Mouse (Mus musculus) liver, embryonic 11.5 days (tissue): Measurements from ENCODE around the gene Fkbp10. TPM values are rescaled to one million over a fixed set of nuclear protein-coding genes. Genes with fewer than 3 reads are reported as not detected.

Experiments
- ATAC-seq: fragments of 200-750 bp; cut with Nextera tagmentation; replicated peaks from 2 replicates; pipeline ENCODE4 v1.8.0; 2017; ENCODE audit warnings: moderate number of reproducible peaks, mild to moderate bottlenecking, moderate TSS enrichment, moderate library complexity; ENCODE audit not compliant: low FRiP score
- DNase-seq: peaks from one replicate; pipeline ENCODE4 v3.0.0-alpha.2; 2017; ENCODE audit warnings: low spot score
- H3K27ac ChIP-seq: fragments of 300-500 bp; sonication (generic); 2 replicates; pipeline ENCODE4 v1.5.1; 2014; ENCODE audit warnings: mild to moderate bottlenecking, low read depth, low read length, control low read depth
- H3K27me3 ChIP-seq: fragments of 300-500 bp; sonication (generic); replicated peaks from 2 replicates; pipeline ENCODE4 v1.6.1; 2014; ENCODE audit warnings: low read length, mixed read lengths; ENCODE audit not compliant: control insufficient read depth, insufficient read depth
- H3K36me3 ChIP-seq: fragments of 300-500 bp; sonication (generic); 2 replicates; pipeline ENCODE4 v1.6.1; 2014; ENCODE audit warnings: mild to moderate bottlenecking, low read length, moderate library complexity, mixed read lengths; ENCODE audit not compliant: control insufficient read depth, insufficient read depth
- H3K4me1 ChIP-seq: fragments of 300-500 bp; sonication (generic); replicated peaks from 2 replicates; pipeline ENCODE4 v1.6.1; 2014; ENCODE audit warnings: low read length, mixed read lengths; ENCODE audit not compliant: control insufficient read depth, insufficient read depth
- H3K4me2 ChIP-seq: fragments of 300-500 bp; sonication (generic); 2 replicates; pipeline ENCODE4 v1.6.1; 2014; ENCODE audit warnings: mild to moderate bottlenecking, control low read depth, moderate library complexity
- H3K4me3 ChIP-seq: fragments of 300-500 bp; sonication (generic); 2 replicates; pipeline ENCODE4 v1.5.1; 2014; ENCODE audit warnings: low read depth, low read length, control low read depth
- H3K9ac ChIP-seq: fragments of 300-500 bp; sonication (generic); 2 replicates; pipeline ENCODE4 v1.6.1; 2014; ENCODE audit warnings: low read depth, low read length, control low read depth
- H3K9me3 ChIP-seq: fragments of 300-500 bp; sonication (generic); 2 replicates; pipeline ENCODE4 v1.6.1; 2016; ENCODE audit warnings: low read length, inconsistent platforms, mixed read lengths; ENCODE audit not compliant: control insufficient read depth
- WGBS: fragments of 180-500 bp; shearing (Covaris S2); extraction: QIAGEN DNeasy Blood & Tissue Kit; methylation state at CpG from one replicate; pipeline ENCODE4 v1.1.7; 2014; 5-methylcytosine and 5-hydroxymethylcytosine counted together
- polyA plus RNA-seq: library from polyadenylated mRNA; unstranded; fragments of >200 nt; fragmentation: Nextera tagmentation; extraction: Ambion mirVana; gene quantifications from 2 replicates; pipeline ENCODE4 v1.2.1, GENCODE M21; 2014

Fkbp10 gene
- polyA plus RNA-seq, 1 experiment from 2014 or later, result 39.9 TPM

GRCm38 (mm10) chr11:100396886-100397599, 18.5 kb upstream of the Fkbp10 start:
- H3K9me3 ChIP-seq, result no peaks in the 10 kb centered on the region
- DNase-seq (peak; percentile 55), ATAC-seq (peak; percentile 39)
- 3% methylated on average over 42 of the region's 42 CpGs for WGBS
- no peaks in the 10 kb centered on the region; the same call in 1 of the 2 replicates for H3K36me3 ChIP-seq
- H3K27ac ChIP-seq, result peak overlapping the region; percentile 70; the same call in 1 of the 2 replicates
- H3K4me1 ChIP-seq, result peaks cover 21% of the 10 kb centered on the region
- H3K4me3 ChIP-seq, result peak overlapping the region; percentile 71
- no peaks in the 10 kb centered on the region for H3K27me3 ChIP-seq
- peak overlapping the region; percentile 73 for H3K4me2 ChIP-seq
- H3K9ac ChIP-seq, result peak overlapping the region; percentile 69

GRCm38 (mm10) chr11:100397600-100398389, 17.7 kb upstream of the Fkbp10 start, which contains the start of gene Jup:
TSS of gene Jup (minus strand) at chr11:100397763.
- WGBS, result 1% methylated on average over 37 of the region's 37 CpGs

GRCm38 (mm10) chr11:100398517-100398916, 17.0 kb upstream of the Fkbp10 start:
- H3K36me3 ChIP-seq, result no peaks in the 10 kb centered on the region
- 87% methylated on average over 7 of the region's 7 CpGs for WGBS
- H3K4me3 ChIP-seq, result no peak overlapping the region
- no peaks in the 10 kb centered on the region for H3K9me3 ChIP-seq
- no peak overlapping the region for H3K9ac ChIP-seq
- H3K4me2 ChIP-seq, result no peak overlapping the region
- DNase-seq (no peak), ATAC-seq (no peak)
- no peaks in the 10 kb centered on the region for H3K27me3 ChIP-seq
- H3K4me1 ChIP-seq, result peaks cover 36% of the 10 kb centered on the region
- H3K27ac ChIP-seq, result no peak overlapping the region

More at GRCm38 (mm10) chr11:100397600-100398389, 17.7 kb upstream of the Fkbp10 start, which contains the start of gene Jup:
- Histone ChIP-seq H3K4me3 (peak within 1 kb of the TSS; percentile 71), H3K36me3 (no peaks in the 10 kb centered on the region; the same call in 1 of the 2 replicates), H3K4me1 (peaks cover 29% of the 10 kb centered on the region), H3K27ac (peak within 1 kb of the TSS; percentile 70; the same call in 1 of the 2 replicates), H3K9ac (peak within 1 kb of the TSS; percentile 69), H3K9me3 (no peaks in the 10 kb centered on the region), H3K27me3 (no peaks in the 10 kb centered on the region), H3K4me2 (peak within 1 kb of the TSS; percentile 73)
- ATAC-seq, result peak; percentile 97
- peak; percentile 98 for DNase-seq

GRCm38 (mm10) chr11:100399320-100399719, 16.2 kb upstream of the Fkbp10 start:
- ATAC-seq, result no peak
- Histone ChIP-seq H3K4me3 (no peak overlapping the region), H3K9me3 (no peaks in the 10 kb centered on the region), H3K36me3 (no peaks in the 10 kb centered on the region), H3K27me3 (no peaks in the 10 kb centered on the region), H3K9ac (no peak overlapping the region), H3K27ac (no peak overlapping the region), H3K4me2 (no peak overlapping the region), H3K4me1 (peaks cover 41% of the 10 kb centered on the region)
- 55% methylated on average over 9 of the region's 9 CpGs for WGBS
- DNase-seq, result no peak

- Histone ChIP-seq H3K4me1 (peaks cover 36% of the 10 kb centered on the region), H3K27ac (no peak overlapping the region)
- WGBS, result 75% methylated on average over 12 of the region's 12 CpGs
Observed at GRCm38 (mm10) chr11:100399727-100400538, 15.6 kb upstream of the Fkbp10 start.

GRCm38 (mm10) chr11:100400842-100401241, 14.7 kb upstream of the Fkbp10 start:
- H3K4me1 ChIP-seq, result peaks cover 27% of the 10 kb centered on the region
- H3K4me3 ChIP-seq, result no peak overlapping the region
- no peak overlapping the region for H3K9ac ChIP-seq
- H3K27ac ChIP-seq, result no peak overlapping the region
- DNase-seq, result no peak
- no peaks in the 10 kb centered on the region for H3K9me3 ChIP-seq
- no peak for ATAC-seq
- H3K36me3 ChIP-seq, result no peaks in the 10 kb centered on the region
- 56% methylated on average over 6 of the region's 6 CpGs for WGBS
- no peaks in the 10 kb centered on the region for H3K27me3 ChIP-seq
- H3K4me2 ChIP-seq, result no peak overlapping the region

More at GRCm38 (mm10) chr11:100399727-100400538, 15.6 kb upstream of the Fkbp10 start:
- ATAC-seq (no peak), DNase-seq (no peak)
- Histone ChIP-seq H3K4me3 (no peak overlapping the region), H3K9ac (no peak overlapping the region), H3K27me3 (no peaks in the 10 kb centered on the region), H3K4me2 (no peak overlapping the region), H3K9me3 (no peaks in the 10 kb centered on the region), H3K36me3 (no peaks in the 10 kb centered on the region)

- Histone ChIP-seq H3K27me3 (no peaks in the 10 kb centered on the region), H3K4me1 (peaks cover 24% of the 10 kb centered on the region), H3K9ac (peak overlapping the region; percentile 30; the same call in 1 of the 2 replicates), H3K9me3 (no peaks in the 10 kb centered on the region), H3K4me2 (peak overlapping the region; percentile 46), H3K27ac (peak overlapping the region; percentile 4; the same call in 1 of the 2 replicates), H3K4me3 (no peak overlapping the region), H3K36me3 (no peaks in the 10 kb centered on the region)
- DNase-seq (no peak), ATAC-seq (peak; percentile 35; the same call in 1 of the 2 replicates)
- 15% methylated on average over 6 of the region's 6 CpGs for WGBS
Observed at GRCm38 (mm10) chr11:100402240-100402639, 13.3 kb upstream of the Fkbp10 start.

- 53% methylated on average over 2 of the region's 2 CpGs for WGBS
- H3K9me3 ChIP-seq, result no peaks in the 10 kb centered on the region
- peak overlapping the region; percentile 46 for H3K4me2 ChIP-seq
- no peak overlapping the region for H3K4me3 ChIP-seq
- peaks cover 24% of the 10 kb centered on the region for H3K4me1 ChIP-seq
- ATAC-seq (no peak), DNase-seq (no peak)
- H3K9ac ChIP-seq, result peak overlapping the region; percentile 30; the same call in 1 of the 2 replicates
- peak overlapping the region; percentile 4; the same call in 1 of the 2 replicates for H3K27ac ChIP-seq
- no peaks in the 10 kb centered on the region for H3K27me3 ChIP-seq
- no peaks in the 10 kb centered on the region for H3K36me3 ChIP-seq
Observed at GRCm38 (mm10) chr11:100402682-100403081, 12.8 kb upstream of the Fkbp10 start.
